Mouse (Mus musculus): ENCODE results near the gene Gpbp1. TPM values are rescaled to one million over a fixed set of nuclear protein-coding genes. Genes with fewer than 3 reads are reported as not detected.

The Gpbp1 gene
- polyA plus RNA-seq (2012; ENCODE audit: insufficient read depth, insufficient read length, low replicate concordance, missing spikeins): not detected in 2 replicates

GRCm38 (mm10) chr13:111489802-111490723 lies at the start of gene Gpbp1:
Gpbp1 (minus strand) TSS chr13:111490111.
- H3K4me3 ChIP-seq (ENCODE audit: insufficient read depth, low read depth, low read length): peak within 1 kb of the TSS; percentile 91
- H3K4me1 ChIP-seq (ENCODE audit: control insufficient read depth, insufficient read depth, low read length): no peaks in the 10 kb centered on the region
- under 1% methylated on average over 96 of the region's 109 CpGs for WGBS
- peak within 1 kb of the TSS; percentile 96 for H3K27ac ChIP-seq (ENCODE audit: insufficient read depth, low read depth, low read length)
- peak; percentile 88 for TF ChIP-seq POLR2A (IDR thresholded peaks at IDR 0.05; ENCODE audit: insufficient read depth, low read depth, low read length)
- no peak for TF ChIP-seq CTCF (IDR thresholded peaks at IDR 0.05; ENCODE audit: insufficient read depth, low read depth, low read length)

GRCm38 (mm10) chr13:111537718-111538117 lies 47.8 kb upstream of the Gpbp1 start:
- Histone ChIP-seq H3K4me1 (ENCODE audit: control insufficient read depth, insufficient read depth, low read length) (no peaks in the 10 kb centered on the region), H3K4me3 (ENCODE audit: insufficient read depth, low read depth, low read length) (no peak overlapping the region), H3K27ac (ENCODE audit: insufficient read depth, low read depth, low read length) (no peak overlapping the region)
- 89% methylated on average over 9 of the region's 9 CpGs for WGBS
- TF ChIP-seq CTCF (IDR thresholded peaks at IDR 0.05; ENCODE audit: insufficient read depth, low read depth, low read length) (no peak), POLR2A (IDR thresholded peaks at IDR 0.05; ENCODE audit: insufficient read depth, low read depth, low read length) (no peak)

- TF ChIP-seq POLR2A (IDR thresholded peaks at IDR 0.05; ENCODE audit: insufficient read depth, low read depth, low read length) (no peak), CTCF (IDR thresholded peaks at IDR 0.05; ENCODE audit: insufficient read depth, low read depth, low read length) (no peak)
- WGBS: 82% methylated on average over 6 of the region's 6 CpGs
- no peak overlapping the region for H3K4me3 ChIP-seq (ENCODE audit: insufficient read depth, low read depth, low read length)
- no peaks in the 10 kb centered on the region for H3K4me1 ChIP-seq (ENCODE audit: control insufficient read depth, insufficient read depth, low read length)
- no peak overlapping the region for H3K27ac ChIP-seq (ENCODE audit: insufficient read depth, low read depth, low read length)
Observed at GRCm38 (mm10) chr13:111536207-111536887, 46.4 kb upstream of the Gpbp1 start.

- 66% methylated on average over 6 of the region's 6 CpGs for WGBS
- no peak for TF ChIP-seq CTCF (IDR thresholded peaks at IDR 0.05; ENCODE audit: insufficient read depth, low read depth, low read length)
- TF ChIP-seq POLR2A (IDR thresholded peaks at IDR 0.05; ENCODE audit: insufficient read depth, low read depth, low read length): no peak
- H3K27ac ChIP-seq (ENCODE audit: insufficient read depth, low read depth, low read length): no peak overlapping the region
- H3K4me3 ChIP-seq (ENCODE audit: insufficient read depth, low read depth, low read length): no peak overlapping the region
- H3K4me1 ChIP-seq (ENCODE audit: control insufficient read depth, insufficient read depth, low read length): no peaks in the 10 kb centered on the region
Observed at GRCm38 (mm10) chr13:111534131-111534530, 44.2 kb upstream of the Gpbp1 start.

GRCm38 (mm10) chr13:111532178-111532948 lies 42.5 kb upstream of the Gpbp1 start:
- WGBS: 93% methylated on average over 16 of the region's 16 CpGs
- TF ChIP-seq CTCF (IDR thresholded peaks at IDR 0.05; ENCODE audit: insufficient read depth, low read depth, low read length) (no peak), POLR2A (IDR thresholded peaks at IDR 0.05; ENCODE audit: insufficient read depth, low read depth, low read length) (no peak)

GRCm38 (mm10) chr13:111531701-111532100 lies 41.8 kb upstream of the Gpbp1 start:
- 100% methylated on average over 1 of the region's 1 CpGs for WGBS
- Histone ChIP-seq H3K4me3 (ENCODE audit: insufficient read depth, low read depth, low read length) (no peak overlapping the region), H3K4me1 (ENCODE audit: control insufficient read depth, insufficient read depth, low read length) (no peaks in the 10 kb centered on the region), H3K27ac (ENCODE audit: insufficient read depth, low read depth, low read length) (no peak overlapping the region)
- no peak for TF ChIP-seq CTCF (IDR thresholded peaks at IDR 0.05; ENCODE audit: insufficient read depth, low read depth, low read length)
- no peak for TF ChIP-seq POLR2A (IDR thresholded peaks at IDR 0.05; ENCODE audit: insufficient read depth, low read depth, low read length)

More at GRCm38 (mm10) chr13:111532178-111532948, 42.5 kb upstream of the Gpbp1 start:
- no peak overlapping the region for H3K4me3 ChIP-seq (ENCODE audit: insufficient read depth, low read depth, low read length)
- H3K27ac ChIP-seq (ENCODE audit: insufficient read depth, low read depth, low read length): no peak overlapping the region
- H3K4me1 ChIP-seq (ENCODE audit: control insufficient read depth, insufficient read depth, low read length): no peaks in the 10 kb centered on the region

GRCm38 (mm10) chr13:111524277-111524676 lies 34.4 kb upstream of the Gpbp1 start:
- H3K27ac ChIP-seq (ENCODE audit: insufficient read depth, low read depth, low read length): no peak overlapping the region
- H3K4me3 ChIP-seq (ENCODE audit: insufficient read depth, low read depth, low read length): no peak overlapping the region
- H3K4me1 ChIP-seq (ENCODE audit: control insufficient read depth, insufficient read depth, low read length): no peaks in the 10 kb centered on the region
- no peak for TF ChIP-seq CTCF (IDR thresholded peaks at IDR 0.05; ENCODE audit: insufficient read depth, low read depth, low read length)
- no peak for TF ChIP-seq POLR2A (IDR thresholded peaks at IDR 0.05; ENCODE audit: insufficient read depth, low read depth, low read length)
- 90% methylated on average over 2 of the region's 2 CpGs for WGBS

GRCm38 (mm10) chr13:111522336-111522735 lies 32.4 kb upstream of the Gpbp1 start:
- no peaks in the 10 kb centered on the region for H3K4me1 ChIP-seq (ENCODE audit: control insufficient read depth, insufficient read depth, low read length)
- no peak overlapping the region for H3K27ac ChIP-seq (ENCODE audit: insufficient read depth, low read depth, low read length)
- no peak for TF ChIP-seq CTCF (IDR thresholded peaks at IDR 0.05; ENCODE audit: insufficient read depth, low read depth, low read length)
- TF ChIP-seq POLR2A (IDR thresholded peaks at IDR 0.05; ENCODE audit: insufficient read depth, low read depth, low read length): no peak
- no peak overlapping the region for H3K4me3 ChIP-seq (ENCODE audit: insufficient read depth, low read depth, low read length)
- 85% methylated on average over 9 of the region's 9 CpGs for WGBS

All from olfactory bulb, adult 2 months (tissue).